ENCODE assay signal across 21 mouse cellular contexts in the genomic region with DNA sequence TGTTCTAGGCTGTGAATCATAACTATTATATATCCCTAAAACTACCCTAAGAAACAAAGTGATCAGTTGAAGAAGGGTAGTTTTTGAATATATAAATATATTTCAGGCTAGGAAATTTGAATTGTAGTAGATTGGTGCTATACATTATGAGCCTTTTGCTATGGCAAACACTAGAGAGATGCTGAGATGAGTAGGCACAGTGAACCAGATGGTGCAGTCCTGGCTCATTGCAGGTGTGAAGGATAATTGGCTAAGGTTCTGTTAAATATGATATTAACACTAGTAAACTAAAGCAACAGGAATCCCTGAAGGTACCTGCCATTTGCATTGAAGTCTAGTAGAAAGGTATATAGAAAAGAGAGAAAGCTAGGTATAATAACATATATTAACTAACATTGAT.
"Had no signal": no experiment of that assay in that cellular context is flagged by ENCODE, and none has a peak within 500 bp of the region (broad histone marks: within the 10 kb centered on the region; RNA-seq: fewer than 3 reads in every experiment).

No protein-coding gene starts in this region.

- ATAC-seq: hindbrain, embryonic 16.5 days; hindbrain, postnatal 0 days; inflammation-experienced regulatory T-cells, adult 6 months; intestine, embryonic 15.5 days; intestine, embryonic 16.5 days; intestine, postnatal 0 days had no signal

- DNase-seq: heart, postnatal 10 days; heart, postnatal 14 days; heart, postnatal 36 days; heart, postnatal 4 days; kidney, adult 11 months; kidney, adult 18-20 months; kidney, adult 2 months; kidney, adult 8-10 months; kidney, adult 9 months; kidney, postnatal 10 days; kidney, postnatal 14 days; kidney, postnatal 25 days; kidney, postnatal 36 days; kidney, postnatal 4 days; layer of hippocampus, postnatal 36 days had no signal
